ENCODE assay signal across 11 mouse cellular contexts in the genomic region with DNA sequence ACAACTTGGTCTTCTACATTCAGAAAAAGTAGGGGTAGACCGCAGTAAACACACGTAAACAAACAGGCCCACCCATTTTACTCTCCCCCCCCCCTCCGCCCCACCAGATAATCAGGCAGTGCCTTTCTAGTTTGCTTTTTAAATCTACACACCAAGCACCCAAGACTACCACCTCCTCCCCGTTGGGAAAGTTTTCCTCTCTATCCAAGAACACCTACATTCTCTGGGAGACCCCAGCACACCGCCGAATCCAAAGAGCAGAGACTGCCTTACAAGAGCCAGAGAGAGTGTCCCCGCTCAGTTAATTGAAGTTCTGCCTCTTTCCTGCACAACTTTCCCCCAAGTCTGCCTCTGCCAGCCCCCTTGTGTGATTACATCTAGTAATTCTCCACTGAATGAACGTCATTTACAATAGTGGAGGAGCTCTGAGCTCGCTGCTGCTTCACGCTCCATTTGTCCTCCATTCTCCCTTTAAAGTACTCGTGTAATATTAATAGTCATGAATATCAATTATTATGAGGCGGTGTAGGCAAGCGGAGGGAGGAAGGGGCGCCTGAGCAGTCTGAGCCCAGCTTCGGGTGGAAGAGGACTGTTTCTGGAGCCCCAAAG. TPM values are rescaled to one million over a fixed set of nuclear protein-coding genes. Genes with fewer than 3 reads are reported as not detected.
A peak's percentile ranks its signal among the peaks of the same experiment; 100 is the strongest.
DNase-seq lines count a peak whose midpoint lies in the region; ATAC-seq lines count a peak whose summit lies in the region.
"Had no signal": no experiment of that assay in that cellular context is flagged by ENCODE, and none has a peak within 500 bp of the region (broad histone marks: within the 10 kb centered on the region; RNA-seq: fewer than 3 reads in every experiment).

No protein-coding gene starts in this region.

- H3K4me2 ChIP-seq in embryonic facial prominence, embryonic 12.5 days (replicated peaks) = peak overlapping the region; percentile 45
- H3K4me2 ChIP-seq in kidney, embryonic 16.5 days (replicated peaks; ENCODE audit: low read depth, low read length) = peak overlapping the region; percentile 42
- H3K4me2 ChIP-seq in midbrain, embryonic 16.5 days (ENCODE audit: low read length) = peak overlapping the region; percentile 31
- H3K4me2 ChIP-seq: heart, embryonic 13.5 days; lung, embryonic 14.5 days had no signal

- H3K36me3 ChIP-seq in embryonic facial prominence, embryonic 12.5 days = no peaks in the 10 kb centered on the region
- no peaks in the 10 kb centered on the region for H3K36me3 ChIP-seq in kidney, embryonic 16.5 days (ENCODE audit: insufficient read depth, low read length)
- H3K36me3 ChIP-seq in midbrain, embryonic 16.5 days (ENCODE audit: control insufficient read depth, insufficient read depth, low read length) = no peaks in the 10 kb centered on the region
- H3K36me3 ChIP-seq: heart, embryonic 13.5 days had no signal

- H3K4me3 ChIP-seq in embryonic facial prominence, embryonic 12.5 days = peak overlapping the region; percentile 42
- peak overlapping the region; percentile 54 for H3K4me3 ChIP-seq in kidney, embryonic 16.5 days (ENCODE audit: low read length)
- H3K4me3 ChIP-seq in midbrain, embryonic 16.5 days (ENCODE audit: low read depth, low read length) = peak overlapping the region; percentile 37
- H3K4me3 ChIP-seq: heart, embryonic 13.5 days had no signal

- H3K27ac ChIP-seq in embryonic facial prominence, embryonic 12.5 days = peak overlapping the region; percentile 67
- H3K27ac ChIP-seq in kidney, embryonic 16.5 days (ENCODE audit: low read length) = peak overlapping the region; percentile 69
- H3K27ac ChIP-seq in midbrain, embryonic 16.5 days (ENCODE audit: low read length) = peak overlapping the region; percentile 86
- H3K27ac ChIP-seq: heart, embryonic 13.5 days had no signal

- H3K27me3 ChIP-seq in embryonic facial prominence, embryonic 12.5 days = peaks cover 72% of the 10 kb centered on the region
- peaks cover 85% of the 10 kb centered on the region for H3K27me3 ChIP-seq in kidney, embryonic 16.5 days (ENCODE audit: insufficient read depth, low read length)
- peaks cover 45% of the 10 kb centered on the region for H3K27me3 ChIP-seq in midbrain, embryonic 16.5 days (ENCODE audit: control insufficient read depth, insufficient read depth, low read depth, low read length)

- H3K4me1 ChIP-seq in embryonic facial prominence, embryonic 12.5 days = no peaks in the 10 kb centered on the region
- no peaks in the 10 kb centered on the region for H3K4me1 ChIP-seq in kidney, embryonic 16.5 days (ENCODE audit: insufficient read depth, low read length)
- H3K4me1 ChIP-seq in midbrain, embryonic 16.5 days (ENCODE audit: control insufficient read depth, insufficient read depth, low read length) = no peaks in the 10 kb centered on the region

- ATAC-seq in embryonic facial prominence, embryonic 12.5 days (ENCODE audit: insufficient number of reproducible peaks, insufficient read depth, low FRiP score, low TSS enrichment) = no peak
- peak; percentile 57; the same call in 1 of the 2 replicates for ATAC-seq in kidney, embryonic 16.5 days (ENCODE audit: low FRiP score, low TSS enrichment)
- no peak for ATAC-seq in midbrain, embryonic 16.5 days
- ATAC-seq in megakaryocyte-erythroid progenitor cell, adult 5-6 weeks (replicated peaks; ENCODE audit: low FRiP score, low TSS enrichment, poor library complexity, severe bottlenecking) = no peak
- ATAC-seq: intestine, embryonic 16.5 days had no signal

- DNase-seq in R1 (ENCODE audit: low read depth, low spot score) = peak; percentile 21
- no peak for DNase-seq in adrenal gland, postnatal 4 days (ENCODE audit: low spot score in 2 of 2)
- no peak for DNase-seq in T-cell, adult 2 months (ENCODE audit: low spot score)

- 2% methylated on average over 15 of the region's 15 CpGs for WGBS in embryonic facial prominence, embryonic 12.5 days
- WGBS in kidney, embryonic 16.5 days = 3% methylated on average over 15 of the region's 15 CpGs
- WGBS in midbrain, embryonic 16.5 days = 1% methylated on average over 15 of the region's 15 CpGs

- H3K9ac ChIP-seq in embryonic facial prominence, embryonic 12.5 days = peak overlapping the region; percentile 21; the same call in 1 of the 2 replicates
- H3K9ac ChIP-seq in kidney, embryonic 16.5 days (replicated peaks; ENCODE audit: low read length) = peak overlapping the region; percentile 53; the same call in 1 of the 2 replicates
- H3K9ac ChIP-seq in midbrain, embryonic 16.5 days (ENCODE audit: low read depth, low read length) = peak overlapping the region; percentile 53
- H3K9ac ChIP-seq: heart, embryonic 13.5 days; lung, embryonic 14.5 days had no signal

- no peaks in the 10 kb centered on the region for H3K9me3 ChIP-seq in embryonic facial prominence, embryonic 12.5 days
- no peaks in the 10 kb centered on the region for H3K9me3 ChIP-seq in kidney, embryonic 16.5 days (ENCODE audit: low read length)
- no peaks in the 10 kb centered on the region for H3K9me3 ChIP-seq in midbrain, embryonic 16.5 days (replicated peaks; ENCODE audit: control insufficient read depth, low read length, poor library complexity, severe bottlenecking)
- H3K9me3 ChIP-seq: heart, embryonic 13.5 days had no signal

RNA-seq across cellular contexts. Expression of a gene that starts 2.9 kb away (rescaled TPM):
- polyA plus RNA-seq in embryonic facial prominence, embryonic 12.5 days (2016; fragmentation: Nextera tagmentation; extraction: Ambion mirVana) = 27.5 and 41.5 TPM in 2 replicates
- polyA plus RNA-seq in kidney, embryonic 16.5 days (2015; fragmentation: Nextera tagmentation; extraction: Ambion mirVana) = 54.5 and 62.1 TPM in 2 replicates
- polyA plus RNA-seq in midbrain, embryonic 16.5 days (2015; fragmentation: Nextera tagmentation; extraction: Ambion mirVana) = 141 and 223 TPM in 2 replicates
- not detected in 2 replicates for total RNA-seq in megakaryocyte-erythroid progenitor cell, adult 5-6 weeks (2014; fragmentation: Nextera tagmentation)
- total RNA-seq in megakaryocyte-erythroid progenitor cell, adult 5-6 weeks (2017) = not detected in 2 replicates
- total RNA-seq in adrenal gland, postnatal 4 days (2021) = 10 to 100 TPM; 20.3 to 29.9 TPM
- total RNA-seq: common myeloid progenitor, adult 5-6 weeks had no signal
